Mouse (Mus musculus) embryonic facial prominence, embryonic 10.5 days (tissue): ENCODE results near the gene C130074G19Rik. TPM values are rescaled to one million over a fixed set of nuclear protein-coding genes. Genes with fewer than 3 reads are reported as not detected.
A peak's percentile ranks its signal among the peaks of the same experiment; 100 is the strongest.

Experiments
- DNase-seq: peaks from one replicate; pipeline ENCODE4 v3.0.0-alpha.2; 2017; ENCODE audit warnings: low spot score
- H3K27ac ChIP-seq: fragments of 300-500 bp; sonication (generic); replicated peaks from 2 replicates; pipeline ENCODE4 v1.5.1; 2016; ENCODE audit warnings: mild to moderate bottlenecking
- H3K27me3 ChIP-seq: fragments of 300-500 bp; sonication (generic); replicated peaks from 2 replicates; pipeline ENCODE4 v1.6.1; 2016; ENCODE audit warnings: low read depth, mild to moderate bottlenecking; ENCODE audit not compliant: poor library complexity, severe bottlenecking
- H3K36me3 ChIP-seq: fragments of 300-500 bp; sonication (generic); replicated peaks from 2 replicates; pipeline ENCODE4 v1.6.1; 2016; ENCODE audit warnings: mild to moderate bottlenecking, moderate library complexity
- H3K4me1 ChIP-seq: fragments of 300-500 bp; sonication (generic); 2 replicates; pipeline ENCODE4 v1.6.1; 2016
- H3K4me3 ChIP-seq: fragments of 300-500 bp; sonication (generic); 2 replicates; pipeline ENCODE4 v1.5.1; 2016; ENCODE audit warnings: mild to moderate bottlenecking, moderate library complexity
- H3K9me3 ChIP-seq: fragments of 300-500 bp; sonication (generic); 2 replicates; pipeline ENCODE4 v1.6.1; 2016; ENCODE audit warnings: mild to moderate bottlenecking
- WGBS: fragments of 180-500 bp; shearing (Covaris S2); methylation state at CpG from one replicate; pipeline ENCODE4 v1.1.7; 2016; 5-methylcytosine and 5-hydroxymethylcytosine counted together
- polyA plus RNA-seq: library from polyadenylated mRNA; unstranded; fragments of >200 nt; fragmentation: Nextera tagmentation; extraction: Ambion mirVana; gene quantifications from 2 replicates; pipeline ENCODE4 v1.2.1, GENCODE M21; 2016

The C130074G19Rik gene
- polyA plus RNA-seq, 1 experiment from 2014 or later = 0.64 TPM

- Histone ChIP-seq H3K27me3 (peaks cover 8% of the 10 kb centered on the region), H3K9me3 (no peaks in the 10 kb centered on the region), H3K27ac (no peak overlapping the region), H3K4me1 (peaks cover 42% of the 10 kb centered on the region), H3K36me3 (no peaks in the 10 kb centered on the region), H3K4me3 (no peak overlapping the region)
- no peak for DNase-seq
- 79% methylated on average over 11 of the region's 11 CpGs for WGBS
These were observed 12.2 kb downstream of the C130074G19Rik start for GRCm38 (mm10) chr1:184870646-184871385.

GRCm38 (mm10) chr1:184869939-184870565 lies 13.0 kb downstream of the C130074G19Rik start:
- peaks cover 8% of the 10 kb centered on the region for H3K27me3 ChIP-seq
- H3K27ac ChIP-seq = no peak overlapping the region; the same call in 1 of the 2 replicates
- no peak overlapping the region for H3K4me3 ChIP-seq
- peaks cover 42% of the 10 kb centered on the region for H3K4me1 ChIP-seq
- DNase-seq = no peak
- no peaks in the 10 kb centered on the region for H3K9me3 ChIP-seq
- 66% methylated on average over 4 of the region's 4 CpGs for WGBS
- no peaks in the 10 kb centered on the region for H3K36me3 ChIP-seq

- Histone ChIP-seq H3K27me3 (no peaks in the 10 kb centered on the region; the same call in 1 of the 2 replicates), H3K9me3 (no peaks in the 10 kb centered on the region), H3K36me3 (no peaks in the 10 kb centered on the region), H3K27ac (no peak overlapping the region), H3K4me3 (no peak overlapping the region), H3K4me1 (peaks cover 36% of the 10 kb centered on the region)
- WGBS = 76% methylated on average over 3 of the region's 3 CpGs
- DNase-seq = no peak
These were observed 15.3 kb downstream of the C130074G19Rik start for GRCm38 (mm10) chr1:184867640-184868120.

- WGBS = 28% methylated on average over 7 of the region's 7 CpGs
- H3K4me3 ChIP-seq = no peak overlapping the region
- H3K27ac ChIP-seq = peak overlapping the region; percentile 15
- H3K4me1 ChIP-seq = peaks cover 38% of the 10 kb centered on the region
- no peaks in the 10 kb centered on the region for H3K9me3 ChIP-seq
- no peaks in the 10 kb centered on the region; the same call in 1 of the 2 replicates for H3K27me3 ChIP-seq
- no peak for DNase-seq
- no peaks in the 10 kb centered on the region for H3K36me3 ChIP-seq
These were observed 18.6 kb downstream of the C130074G19Rik start for GRCm38 (mm10) chr1:184864381-184864801.

- DNase-seq = no peak
- no peaks in the 10 kb centered on the region for H3K36me3 ChIP-seq
- peaks cover 28% of the 10 kb centered on the region for H3K4me1 ChIP-seq
- H3K4me3 ChIP-seq = no peak overlapping the region
- no peaks in the 10 kb centered on the region; the same call in 1 of the 2 replicates for H3K27me3 ChIP-seq
- WGBS = 90% methylated on average over 6 of the region's 6 CpGs
- no peaks in the 10 kb centered on the region for H3K9me3 ChIP-seq
- H3K27ac ChIP-seq = 0 out of 2 replicates have a peak overlapping the region, but pooled peaks have one; percentile 12
These were observed 20.4 kb downstream of the C130074G19Rik start for GRCm38 (mm10) chr1:184862636-184863035.

- WGBS = 86% methylated on average over 2 of the region's 2 CpGs
- Histone ChIP-seq H3K27me3 (no peaks in the 10 kb centered on the region), H3K36me3 (no peaks in the 10 kb centered on the region), H3K4me1 (peaks cover 20% of the 10 kb centered on the region), H3K9me3 (no peaks in the 10 kb centered on the region), H3K27ac (no peak overlapping the region), H3K4me3 (no peak overlapping the region)
- DNase-seq = no peak
These were observed 21.5 kb downstream of the C130074G19Rik start for GRCm38 (mm10) chr1:184861551-184861950.

- H3K4me3 ChIP-seq = no peak overlapping the region
- WGBS = 58% methylated on average over 3 of the region's 3 CpGs
- no peak for DNase-seq
- H3K4me1 ChIP-seq = peaks cover 17% of the 10 kb centered on the region
- no peaks in the 10 kb centered on the region for H3K36me3 ChIP-seq
- no peaks in the 10 kb centered on the region for H3K9me3 ChIP-seq
- H3K27me3 ChIP-seq = no peaks in the 10 kb centered on the region
- H3K27ac ChIP-seq = peak overlapping the region; percentile 48; the same call in 1 of the 2 replicates
These were observed 22.7 kb downstream of the C130074G19Rik start for GRCm38 (mm10) chr1:184860276-184860675.

GRCm38 (mm10) chr1:184858253-184858652 lies 24.8 kb downstream of the C130074G19Rik start:
- Histone ChIP-seq H3K4me1 (peaks cover 24% of the 10 kb centered on the region), H3K27ac (no peak overlapping the region), H3K9me3 (no peaks in the 10 kb centered on the region), H3K4me3 (no peak overlapping the region), H3K36me3 (no peaks in the 10 kb centered on the region), H3K27me3 (no peaks in the 10 kb centered on the region)
- 83% methylated on average over 1 of the region's 1 CpGs for WGBS
- DNase-seq = no peak

GRCm38 (mm10) chr1:184857216-184857615 lies 25.8 kb downstream of the C130074G19Rik start:
- DNase-seq = no peak
- 93% methylated on average over 9 of the region's 9 CpGs for WGBS
- Histone ChIP-seq H3K27ac (no peak overlapping the region), H3K36me3 (no peaks in the 10 kb centered on the region), H3K4me1 (peaks cover 30% of the 10 kb centered on the region), H3K27me3 (0 out of 2 replicates have a peak, but pooled peaks cover under 1% of the 10 kb centered on the region), H3K4me3 (no peak overlapping the region), H3K9me3 (no peaks in the 10 kb centered on the region)

GRCm38 (mm10) chr1:184853922-184854321 lies 29.1 kb downstream of the C130074G19Rik start:
- no peaks in the 10 kb centered on the region for H3K9me3 ChIP-seq
- 65% methylated on average over 3 of the region's 3 CpGs for WGBS
- H3K4me1 ChIP-seq = peaks cover 28% of the 10 kb centered on the region
- H3K4me3 ChIP-seq = no peak overlapping the region
- no peak overlapping the region for H3K27ac ChIP-seq
- no peak for DNase-seq
- peaks cover 30% of the 10 kb centered on the region for H3K27me3 ChIP-seq
- no peaks in the 10 kb centered on the region for H3K36me3 ChIP-seq

- Histone ChIP-seq H3K27ac (no peak overlapping the region), H3K4me3 (peak overlapping the region; percentile 33), H3K9me3 (no peaks in the 10 kb centered on the region), H3K36me3 (no peaks in the 10 kb centered on the region), H3K4me1 (peaks cover 28% of the 10 kb centered on the region), H3K27me3 (peaks cover 36% of the 10 kb centered on the region)
- WGBS = 28% methylated on average over 5 of the region's 5 CpGs
- peak; percentile 58 for DNase-seq
These were observed 29.7 kb downstream of the C130074G19Rik start for GRCm38 (mm10) chr1:184853339-184853738.

GRCm38 (mm10) chr1:184851741-184852618 lies 31.0 kb downstream of the C130074G19Rik start:
- 19% methylated on average over 31 of the region's 31 CpGs for WGBS
- Histone ChIP-seq H3K27ac (no peak overlapping the region), H3K4me1 (peaks cover 28% of the 10 kb centered on the region), H3K9me3 (no peaks in the 10 kb centered on the region), H3K4me3 (peak overlapping the region; percentile 37), H3K27me3 (peaks cover 49% of the 10 kb centered on the region), H3K36me3 (no peaks in the 10 kb centered on the region)
- peak; percentile 82 for DNase-seq
